Mouse (Mus musculus) kidney, adult 18-20 months (tissue): ENCODE data around the gene Ets1.
A peak's percentile ranks its signal among the peaks of the same experiment; 100 is the strongest.

Experiments used
- DNase-seq: peaks from one replicate; pipeline ENCODE4 v3.0.0; 2021

Ets1 gene

DNA sequence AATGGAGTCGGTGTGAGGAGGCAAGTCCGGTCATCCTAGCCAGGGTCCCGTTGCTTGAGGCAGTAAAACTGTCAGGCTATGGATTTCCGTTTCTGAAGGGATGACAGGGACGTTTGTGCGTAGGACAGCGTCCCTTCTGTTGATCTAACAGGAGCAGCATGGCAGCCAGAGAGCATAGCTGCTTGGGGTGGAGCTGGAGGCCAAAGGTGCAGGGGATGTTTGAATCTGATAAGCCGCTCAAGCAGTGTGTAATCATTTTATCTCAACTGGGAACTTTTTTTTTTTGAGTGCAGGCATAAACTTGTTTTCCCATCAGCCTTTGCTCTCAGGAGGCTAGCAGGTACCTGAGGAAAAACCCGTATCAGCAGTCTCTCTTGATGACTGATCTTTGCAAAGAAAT lies 95.8 kb downstream of the Ets1 start:
- DNase-seq = no peak

DNA sequence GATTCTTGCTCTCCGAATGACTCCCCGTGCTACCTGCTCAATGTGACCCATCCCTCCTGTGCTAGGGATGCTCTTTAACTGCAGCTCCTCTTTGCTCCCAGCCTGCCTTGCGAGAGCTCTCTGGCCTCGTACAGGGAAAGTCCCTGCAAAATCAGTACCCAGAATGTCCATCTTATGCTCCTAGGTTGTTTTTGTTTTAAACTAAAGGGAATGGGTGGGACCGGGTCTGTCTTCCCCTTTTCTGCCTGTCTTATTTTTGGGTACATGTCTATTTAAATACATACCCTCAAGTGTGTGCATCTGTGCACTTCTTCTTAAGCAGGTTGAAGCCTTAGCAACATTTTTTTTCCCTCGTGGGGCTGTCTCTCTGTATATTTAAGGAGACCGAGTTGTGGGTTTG lies 99.0 kb downstream of the Ets1 start:
- DNase-seq = no peak

DNA sequence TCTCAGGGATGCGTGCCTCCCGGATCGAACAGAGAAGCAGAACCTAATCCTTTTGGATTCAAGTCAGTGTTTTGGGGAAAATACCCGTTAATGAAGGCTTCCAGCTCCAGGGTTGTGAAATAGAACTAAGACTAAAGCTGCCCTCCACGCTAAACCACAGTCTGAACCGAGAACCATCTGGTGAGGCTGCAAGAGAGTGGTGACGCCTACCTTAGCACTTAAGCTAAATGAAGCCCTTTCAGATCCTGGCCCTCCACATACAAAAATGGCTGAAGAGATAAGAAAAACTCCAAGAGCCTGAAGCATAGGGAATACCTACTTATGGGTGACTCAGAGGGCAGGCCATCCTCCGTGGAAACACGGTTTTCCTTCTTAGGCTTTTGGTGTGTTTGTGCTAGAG lies 100.0 kb downstream of the Ets1 start:
- DNase-seq = no peak

DNA sequence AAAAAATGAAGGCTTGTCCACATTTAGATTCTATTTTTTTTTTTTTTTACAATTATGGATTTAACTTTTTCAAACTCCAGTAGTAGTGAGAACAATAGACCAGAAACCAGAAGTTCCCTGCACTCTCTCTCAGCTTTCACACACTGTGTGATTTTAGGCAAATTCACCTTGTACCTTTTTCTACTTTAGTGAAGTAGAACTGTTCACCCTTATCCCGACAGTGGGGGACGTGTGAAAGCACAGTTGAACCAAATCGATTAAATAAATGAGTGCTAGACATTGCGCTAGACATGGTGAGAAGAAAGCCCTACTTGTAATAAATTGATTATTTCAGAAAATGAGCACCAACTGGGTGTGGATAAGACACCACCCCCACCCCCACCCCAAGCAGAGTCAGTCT lies 104.0 kb downstream of the Ets1 start:
- no peak for DNase-seq

DNA sequence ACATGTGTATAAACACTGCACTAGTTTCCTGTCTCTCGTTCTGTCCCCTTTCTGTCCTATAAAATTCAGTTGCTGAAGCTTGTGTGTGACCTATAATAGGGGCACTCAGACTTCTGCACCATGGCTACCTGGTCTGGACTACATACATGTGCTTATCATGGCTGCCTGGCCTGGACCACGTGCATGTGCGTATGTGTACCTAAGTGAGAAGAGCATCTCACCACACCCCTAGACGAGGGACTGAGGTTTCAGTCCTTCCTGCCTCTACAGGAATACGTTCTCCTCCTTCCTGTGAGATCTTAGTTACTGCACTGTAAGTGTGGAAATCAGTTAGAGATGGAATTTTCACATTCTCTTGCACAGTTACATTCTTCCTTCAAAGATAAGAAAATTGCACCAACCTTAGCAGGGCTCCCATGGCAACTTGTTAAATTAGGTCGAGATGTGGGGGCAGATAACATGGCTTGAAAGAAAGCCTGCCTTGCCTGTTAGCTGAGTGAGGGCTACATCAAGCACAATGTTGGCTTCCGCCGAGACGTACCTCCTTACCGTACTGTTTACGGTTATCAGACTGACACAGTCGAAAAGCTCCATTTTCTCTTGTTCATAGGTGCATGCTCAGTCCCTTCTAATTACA lies 104.8 kb downstream of the Ets1 start:
- DNase-seq = no peak

DNA sequence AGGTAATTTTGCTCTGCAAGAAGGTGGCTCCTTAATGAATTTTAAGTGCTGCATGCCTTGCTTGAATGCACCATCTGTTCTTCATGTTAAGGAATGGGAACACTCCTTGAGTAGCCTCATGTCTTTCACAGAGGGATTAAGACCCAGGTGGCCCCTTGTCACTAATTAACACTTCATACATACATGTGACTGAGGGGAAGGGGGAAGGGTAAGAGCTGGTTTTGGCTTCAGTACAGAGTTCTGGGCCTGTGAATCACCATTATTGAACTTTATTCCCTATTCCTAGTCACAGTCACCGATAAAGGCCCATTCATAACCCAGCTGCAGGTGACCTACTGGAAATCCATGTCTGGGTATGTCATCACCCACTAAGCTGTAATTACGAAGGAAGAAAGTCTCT lies 105.7 kb downstream of the Ets1 start:
- DNase-seq = no peak

DNA sequence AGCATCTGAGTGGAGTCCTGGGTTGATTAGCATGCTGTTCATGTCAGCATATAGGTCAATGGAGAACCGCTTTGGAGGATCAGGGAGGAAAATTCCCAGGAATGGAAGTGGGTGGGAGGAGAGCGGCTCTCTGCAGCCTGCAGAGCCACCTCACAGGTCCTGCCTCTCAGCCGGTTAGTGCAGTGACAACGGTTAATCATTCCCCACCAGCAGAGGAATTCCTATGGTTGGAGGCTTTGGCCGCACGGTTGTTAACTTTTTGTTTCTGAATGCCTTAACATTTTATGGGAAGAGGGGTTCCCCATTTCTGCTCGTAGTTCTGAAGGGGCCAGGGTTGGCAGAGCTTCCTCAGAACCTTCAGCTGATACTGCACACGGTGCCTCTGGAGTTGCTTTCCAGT lies 107.1 kb downstream of the Ets1 start:
- DNase-seq = peak; percentile 51

DNA sequence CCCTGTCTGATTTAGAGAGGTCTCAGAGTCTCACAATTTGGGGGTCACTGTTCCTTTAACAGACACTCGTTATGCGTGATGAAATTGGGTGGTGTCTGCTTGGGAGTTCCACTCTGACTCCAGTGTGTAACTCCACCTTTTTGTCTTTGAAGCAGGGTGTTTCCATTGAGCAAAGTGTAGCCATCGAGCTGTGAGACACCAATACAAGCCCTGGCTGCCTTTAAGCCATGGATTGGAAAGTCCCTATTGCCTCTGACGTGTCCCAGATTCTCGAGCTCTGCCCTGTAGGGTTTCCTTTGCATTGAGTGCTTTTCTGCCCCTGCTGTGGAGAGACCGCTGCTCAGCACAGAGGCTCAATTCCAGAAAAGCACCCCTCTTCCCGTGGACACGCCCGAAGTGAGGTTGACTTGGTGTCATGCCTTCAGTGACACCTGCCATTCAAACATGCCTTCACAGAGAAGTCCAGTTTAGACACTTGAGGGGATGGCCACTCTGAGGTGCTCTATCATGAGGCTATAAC lies 107.7 kb downstream of the Ets1 start:
- DNase-seq = peak; percentile 16

DNA sequence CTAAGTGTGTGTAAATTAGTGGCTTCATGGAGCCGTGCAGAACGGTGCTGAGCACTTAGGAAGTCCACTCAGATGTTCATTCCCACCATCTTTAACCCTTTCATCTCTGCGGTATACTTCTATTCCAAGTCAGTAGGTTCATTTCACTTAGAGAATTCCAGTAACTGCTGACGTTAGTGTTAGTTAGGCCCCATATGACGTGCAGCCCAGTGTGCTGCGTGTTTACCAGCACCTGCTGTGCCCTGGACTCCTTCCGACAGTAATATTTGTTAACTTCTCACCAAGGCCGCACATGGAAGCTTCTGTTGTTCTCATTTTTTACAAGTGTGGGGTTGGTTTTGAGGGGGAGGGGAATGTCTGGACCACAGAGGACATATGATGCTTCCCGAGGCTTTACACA lies 108.3 kb downstream of the Ets1 start:
- no peak for DNase-seq

DNA sequence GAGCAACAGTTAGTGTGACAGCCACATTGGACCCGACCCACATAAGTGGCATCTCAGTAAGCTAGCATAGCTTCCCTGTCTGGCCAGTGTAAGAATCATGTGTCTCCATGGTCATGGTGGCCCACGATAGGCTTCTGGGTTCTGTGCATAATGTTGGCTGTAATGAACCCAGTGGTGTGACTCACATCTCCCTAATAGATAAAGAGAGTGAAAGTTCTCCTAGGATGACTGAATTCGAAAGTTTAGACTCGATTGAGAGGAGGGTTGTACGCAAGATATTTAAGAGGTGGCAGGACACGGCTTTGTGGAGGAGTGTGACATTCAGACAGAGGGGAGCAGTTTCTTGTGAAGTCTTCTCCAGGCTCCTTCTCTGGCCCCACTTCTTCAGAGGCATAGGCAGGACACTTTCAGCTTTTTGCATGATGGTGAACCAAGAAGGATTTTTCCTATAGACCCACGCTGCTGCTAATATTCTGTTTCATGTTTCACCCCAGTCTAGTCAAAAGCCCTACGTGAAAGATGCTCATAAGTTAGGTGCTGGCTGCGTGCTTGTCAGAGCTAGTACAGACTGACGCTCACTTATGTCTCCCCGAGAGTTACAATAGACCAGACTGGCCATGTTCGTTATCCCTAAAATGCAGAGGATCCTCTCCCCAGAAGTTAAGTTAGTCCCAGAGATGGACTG lies 109.2 kb downstream of the Ets1 start:
- DNase-seq = no peak

DNA sequence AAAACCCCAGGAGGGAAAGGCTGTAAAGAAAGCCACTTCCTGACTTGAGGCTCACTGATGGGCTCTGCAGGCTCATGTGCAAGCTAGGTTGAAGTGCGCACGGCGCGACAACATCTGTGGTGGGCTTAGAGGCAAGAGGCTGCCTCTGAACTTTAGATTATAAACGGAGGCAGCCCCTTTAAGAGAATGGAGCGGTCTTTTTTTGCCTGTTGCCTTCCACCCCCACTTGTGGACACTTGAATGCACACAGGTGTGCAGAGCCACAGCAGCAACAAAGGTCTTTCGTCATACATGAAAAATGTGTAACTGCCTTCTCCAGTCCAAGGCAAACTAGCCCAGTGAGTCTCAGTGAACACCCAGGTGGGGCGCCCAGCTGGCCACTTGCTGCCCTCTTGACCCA lies 110.0 kb downstream of the Ets1 start:
- no peak for DNase-seq

DNA sequence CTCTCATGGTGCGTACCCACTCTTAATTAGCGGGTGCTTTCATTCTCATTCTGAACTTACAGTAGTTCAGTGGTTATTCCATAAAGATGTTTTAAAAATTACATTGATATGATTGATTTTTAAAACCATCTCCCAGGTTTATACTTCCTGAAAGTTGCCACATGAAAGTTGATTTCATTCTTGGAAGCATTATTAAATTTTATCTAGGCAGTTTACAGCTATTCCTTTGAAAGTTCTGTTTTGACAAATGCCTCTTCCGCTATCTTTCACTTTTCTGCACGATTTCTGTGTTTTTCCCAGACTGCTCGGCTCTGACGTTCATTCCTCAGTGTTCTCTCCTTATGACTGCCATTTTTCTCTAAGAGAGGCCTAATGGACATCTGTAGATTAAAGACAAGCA lies 110.6 kb downstream of the Ets1 start:
- no peak for DNase-seq

DNA sequence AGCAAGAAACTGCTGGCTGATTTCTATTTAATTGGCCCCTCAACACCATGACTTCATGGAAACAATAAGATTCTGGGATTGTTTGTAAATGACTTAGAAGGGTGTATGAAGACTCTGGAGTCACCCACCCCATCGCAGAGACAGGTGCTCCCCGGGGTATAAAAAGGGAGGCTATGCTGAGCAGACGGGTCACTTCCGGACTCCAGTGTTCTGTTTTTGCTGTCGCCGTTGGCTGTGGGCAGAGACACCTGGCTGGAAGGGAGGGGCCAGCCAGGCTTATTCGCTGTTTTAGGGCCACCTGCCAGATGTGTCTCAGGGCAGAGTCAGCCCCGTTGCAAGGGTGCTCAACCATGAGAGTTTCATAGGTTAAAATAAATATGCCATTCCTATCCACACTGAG lies 111.6 kb downstream of the Ets1 start:
- no peak for DNase-seq

DNA sequence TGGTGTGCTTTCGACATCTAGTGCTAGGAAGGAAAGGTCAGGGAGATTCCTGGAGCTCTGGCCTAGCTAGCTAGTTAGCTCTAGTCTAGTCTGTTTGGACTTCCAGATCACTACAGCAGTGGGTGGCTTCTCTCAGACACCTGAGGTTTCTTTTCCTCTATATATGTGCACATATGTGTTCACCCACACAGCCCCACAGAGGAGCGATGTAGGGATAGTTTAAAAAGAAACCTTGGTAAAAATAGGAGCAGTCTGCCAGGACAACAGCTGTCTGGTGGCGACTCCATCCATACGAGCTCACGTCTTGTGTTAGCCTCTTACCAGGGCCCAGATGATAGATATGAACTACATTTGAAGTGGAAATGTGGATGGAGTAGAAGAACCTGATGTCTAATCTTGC lies 112.5 kb downstream of the Ets1 start:
- DNase-seq = no peak

DNA sequence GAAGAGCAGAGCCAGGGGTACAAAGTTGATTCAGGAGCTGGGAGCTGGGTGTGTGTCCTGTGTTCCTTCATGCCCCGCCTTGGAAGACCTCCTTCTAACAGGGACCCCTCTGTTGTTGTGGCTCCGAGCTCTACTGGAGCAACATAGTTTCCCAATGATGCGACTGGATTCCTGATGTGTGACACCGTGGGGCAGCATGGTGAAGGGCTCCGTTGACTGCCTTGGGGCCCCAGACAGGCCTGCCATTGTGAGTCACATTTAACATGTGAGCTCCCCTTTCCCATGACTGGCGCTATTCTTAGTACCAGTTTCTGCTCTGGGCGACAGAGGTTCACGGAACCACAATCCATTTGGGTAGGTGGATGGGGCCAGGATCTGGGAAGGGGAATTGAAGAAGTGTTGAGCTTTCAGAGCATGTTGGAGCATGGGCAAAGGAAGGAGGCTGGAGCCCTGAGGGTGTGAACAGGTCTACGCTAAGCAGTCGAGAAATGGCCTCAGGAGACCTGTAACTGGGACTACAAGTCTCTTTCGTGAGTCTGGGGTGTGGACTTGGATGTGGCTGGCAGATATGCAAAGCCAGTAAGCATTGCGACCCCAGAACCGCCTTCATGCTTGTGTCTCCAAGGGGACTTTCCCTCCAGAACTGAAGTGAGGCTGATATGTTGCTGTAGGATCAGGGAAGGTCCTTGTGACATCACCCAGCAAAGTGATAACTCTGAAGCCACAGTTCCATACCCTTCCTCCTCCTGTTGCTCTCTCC lies 113.9 kb downstream of the Ets1 start:
- DNase-seq = no peak

DNA sequence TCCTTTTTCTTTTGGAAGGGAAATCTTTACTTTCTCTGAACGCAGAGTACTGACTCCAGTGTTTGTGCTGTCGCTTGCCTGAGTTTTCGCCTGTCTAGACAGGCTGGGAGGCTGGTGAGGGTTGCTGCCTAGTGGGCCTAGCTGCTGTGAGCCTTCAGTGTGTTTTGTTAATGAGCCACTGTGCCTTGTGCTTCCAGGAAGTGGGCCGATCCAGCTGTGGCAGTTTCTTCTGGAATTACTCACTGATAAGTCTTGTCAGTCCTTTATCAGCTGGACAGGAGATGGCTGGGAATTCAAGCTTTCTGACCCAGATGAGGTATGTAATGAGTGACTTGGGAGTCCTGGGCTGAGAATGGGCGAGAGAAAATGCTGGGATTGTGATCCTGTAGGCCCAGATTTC lies 116.6 kb downstream of the Ets1 start:
- no peak for DNase-seq

DNA sequence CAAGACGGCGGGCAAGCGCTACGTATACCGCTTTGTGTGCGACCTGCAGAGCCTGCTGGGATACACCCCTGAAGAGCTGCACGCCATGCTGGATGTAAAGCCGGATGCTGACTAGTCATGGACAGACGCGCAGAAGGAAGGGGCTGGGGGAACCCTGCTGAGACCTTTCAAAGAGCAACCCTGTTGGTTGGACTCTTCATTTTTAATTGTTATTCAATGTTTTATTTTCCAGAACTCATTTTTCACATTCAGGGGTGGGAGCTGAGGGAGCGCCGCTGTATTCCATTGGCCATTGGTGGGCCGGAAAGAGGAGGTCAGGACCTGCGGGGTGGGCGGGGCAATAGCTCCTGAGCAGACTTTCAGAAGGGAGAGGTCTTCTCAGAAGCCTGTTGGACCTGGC lies 118.3 kb downstream of the Ets1 start:
- no peak for DNase-seq

DNA sequence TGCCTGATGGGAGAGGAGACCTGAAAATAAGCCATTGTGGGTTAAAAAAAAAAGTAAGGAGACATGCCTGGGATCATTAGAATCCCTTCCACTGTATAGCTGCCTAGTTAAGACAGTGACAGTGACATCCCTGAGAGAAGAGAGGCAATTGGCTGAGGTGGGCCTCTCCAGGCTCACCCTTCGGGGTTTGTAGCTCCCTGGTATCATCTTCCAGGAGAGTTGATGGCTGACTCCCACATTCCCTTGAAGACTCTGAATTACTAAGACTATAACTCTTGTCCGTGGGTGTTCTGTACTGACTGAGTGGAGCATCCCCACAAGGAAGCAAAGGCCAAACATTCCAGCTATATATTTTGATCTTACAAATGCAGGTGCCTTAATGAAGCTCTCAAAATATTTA lies 120.0 kb downstream of the Ets1 start:
- no peak for DNase-seq

DNA sequence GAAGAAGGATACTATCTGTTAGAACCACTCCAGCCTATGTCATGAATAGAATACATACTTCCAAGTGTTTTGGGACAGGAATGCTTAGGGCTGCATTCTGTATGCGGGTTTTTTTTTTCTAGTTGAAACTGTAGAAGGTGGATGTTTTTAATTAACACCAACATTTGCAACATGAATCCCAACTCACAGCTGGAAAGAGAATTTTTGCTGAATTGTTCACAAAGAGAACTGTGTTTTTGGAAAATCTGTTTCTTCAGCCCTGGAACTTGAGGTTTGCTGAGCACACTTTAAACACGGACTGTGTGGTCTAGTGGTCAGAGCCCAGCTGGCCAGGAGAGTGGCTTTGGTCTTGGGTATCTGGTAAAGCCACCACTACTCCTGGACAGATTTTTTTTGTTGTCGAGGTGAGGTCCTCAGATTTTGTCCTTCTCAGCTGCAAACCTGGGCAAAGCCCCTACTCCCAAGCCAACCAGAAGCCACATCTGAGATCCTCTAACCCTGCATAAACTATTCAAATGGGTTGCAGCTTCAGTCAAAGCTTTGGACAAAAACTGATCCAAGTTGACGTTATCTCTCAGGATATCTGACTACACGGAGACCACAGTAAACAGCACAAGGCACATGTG lies 122.4 kb downstream of the Ets1 start:
- DNase-seq = no peak

DNA sequence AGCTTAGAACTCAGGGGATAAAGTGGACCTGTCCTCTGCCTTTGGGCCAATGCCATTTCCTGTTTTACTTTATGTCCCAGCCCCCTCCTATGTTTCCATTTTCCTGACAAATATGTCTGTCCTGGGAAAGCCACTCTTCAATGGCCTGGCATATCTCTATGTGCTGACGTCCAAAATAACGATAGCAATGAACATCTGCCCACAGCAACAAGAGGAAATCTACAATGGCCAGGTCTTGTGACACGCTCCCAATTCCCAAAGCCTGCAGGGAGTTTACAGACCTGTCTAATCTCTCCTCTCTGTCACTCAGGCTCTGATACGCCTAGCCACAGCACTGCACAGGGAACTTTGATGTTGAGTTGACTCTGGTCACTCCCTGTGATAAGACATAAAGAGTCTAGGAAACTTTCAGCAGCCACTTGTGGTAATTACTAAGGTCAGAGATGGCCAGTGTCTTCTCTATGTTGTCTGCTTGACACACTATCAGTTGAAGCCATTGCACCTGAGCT lies 124.7 kb downstream of the Ets1 start:
- DNase-seq = no peak

DNA sequence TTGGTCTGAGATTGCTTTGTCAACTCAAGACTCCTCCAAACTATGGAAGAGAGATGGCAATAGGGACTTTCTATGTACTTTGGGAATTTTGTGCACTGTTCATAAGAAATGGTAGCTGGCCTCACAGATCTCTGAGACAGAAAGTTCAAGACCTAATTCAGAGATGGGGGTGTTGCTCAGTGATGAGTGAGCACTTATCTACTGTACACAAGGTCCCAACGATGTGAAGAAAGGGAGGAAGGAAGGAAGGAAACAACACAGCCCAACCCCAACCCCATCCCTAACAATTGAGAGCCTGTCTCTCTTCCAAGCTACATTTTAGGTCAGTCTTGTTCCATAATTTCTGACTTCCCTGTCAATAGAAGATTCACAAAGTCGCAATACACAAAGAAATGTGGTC lies 125.3 kb downstream of the Ets1 start:
- DNase-seq = no peak

DNA sequence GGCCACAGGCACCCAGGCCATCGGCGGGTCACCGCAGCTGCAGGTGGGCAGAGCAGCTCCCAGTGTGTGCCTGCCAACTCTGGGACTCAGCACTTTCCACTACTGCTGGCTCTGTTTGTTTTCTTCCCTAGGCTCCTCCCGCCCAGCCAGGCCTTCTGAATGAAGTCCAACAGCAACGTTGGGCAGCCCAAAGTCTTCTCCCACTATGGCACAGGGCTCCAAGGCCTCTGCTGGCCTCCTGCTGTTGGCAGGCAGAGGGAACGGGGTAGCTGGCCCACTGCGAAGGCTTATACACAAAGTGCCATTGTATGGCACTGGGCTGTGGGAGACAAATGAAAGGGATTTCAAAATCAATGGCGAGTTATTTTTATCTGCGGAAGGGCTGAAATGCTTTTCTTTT lies 128.4 kb downstream of the Ets1 start:
- no peak for DNase-seq

DNA sequence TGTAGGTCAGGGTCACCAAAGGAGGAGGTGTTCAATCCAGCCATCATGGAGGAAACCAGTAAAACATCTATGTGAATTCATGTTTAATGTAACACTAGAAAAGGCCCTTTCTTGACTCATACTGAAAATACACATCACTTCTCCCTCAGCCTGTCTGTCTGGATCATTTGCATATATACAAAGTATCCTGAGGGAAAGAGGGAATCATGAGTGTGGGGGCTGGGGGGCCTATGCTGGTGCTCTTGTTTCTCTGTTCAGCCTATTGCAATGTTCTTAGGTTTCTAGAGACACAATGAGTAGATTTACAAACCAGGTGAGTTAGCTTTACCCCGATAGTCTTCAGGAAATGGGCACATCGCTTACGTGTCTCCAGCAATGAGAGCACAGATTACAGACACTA lies 129.1 kb downstream of the Ets1 start:
- no peak for DNase-seq

DNA sequence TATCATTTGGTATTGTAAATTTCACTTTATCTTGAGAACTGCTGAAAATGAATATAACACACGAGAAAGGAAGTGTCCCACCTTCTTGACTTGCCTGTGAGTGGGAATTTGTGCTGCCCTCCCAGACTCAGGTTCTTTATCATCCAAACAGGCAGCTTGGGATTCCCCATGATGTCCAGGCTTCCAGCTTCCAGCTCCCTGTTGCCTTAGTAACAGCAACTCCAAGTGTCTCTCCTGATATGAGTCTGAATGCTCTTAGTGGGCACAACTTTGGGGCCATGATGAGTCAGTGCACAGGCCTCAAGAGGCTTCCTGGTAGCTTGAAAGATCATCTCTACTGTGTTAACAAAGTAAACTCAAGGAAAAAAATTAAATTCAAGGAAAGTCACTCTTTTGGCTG lies 142.8 kb downstream of the Ets1 start:
- no peak for DNase-seq
